Mouse (Mus musculus) neural tube, embryonic 15.5 days (tissue): ENCODE data around the gene Zfp92. TPM values are rescaled to one million over a fixed set of nuclear protein-coding genes. Genes with fewer than 3 reads are reported as not detected.

Experiments used
- ATAC-seq: fragments of 200-750 bp; cut with Nextera tagmentation; 2 replicates; pipeline ENCODE4 v1.8.0; 2017; ENCODE audit warnings: mild to moderate bottlenecking, moderate TSS enrichment, moderate library complexity; ENCODE audit not compliant: low FRiP score
- H3K27ac ChIP-seq: fragments of 300-500 bp; sonication (generic); replicated peaks from 2 replicates; pipeline ENCODE4 v1.5.1; 2015; ENCODE audit warnings: mild to moderate bottlenecking, inconsistent platforms
- H3K27me3 ChIP-seq: fragments of 300-500 bp; sonication (generic); replicated peaks from 2 replicates; pipeline ENCODE4 v1.6.1; 2015; ENCODE audit warnings: inconsistent platforms
- H3K36me3 ChIP-seq: fragments of 300-500 bp; sonication (generic); 2 replicates; pipeline ENCODE4 v1.6.1; 2015; ENCODE audit warnings: inconsistent platforms
- H3K4me1 ChIP-seq: fragments of 300-500 bp; sonication (generic); 2 replicates; pipeline ENCODE4 v1.6.1; 2015; ENCODE audit warnings: inconsistent platforms
- H3K4me2 ChIP-seq: fragments of 300-500 bp; sonication (generic); 2 replicates; pipeline ENCODE4 v1.6.1; 2015; ENCODE audit warnings: inconsistent platforms, mild to moderate bottlenecking, moderate library complexity
- H3K4me3 ChIP-seq: fragments of 300-500 bp; sonication (generic); replicated peaks from 2 replicates; pipeline ENCODE4 v1.5.1; 2015; ENCODE audit warnings: mild to moderate bottlenecking, inconsistent platforms
- H3K9ac ChIP-seq: fragments of 300-500 bp; sonication (generic); replicated peaks from 2 replicates; pipeline ENCODE4 v1.6.1; 2015; ENCODE audit warnings: mild to moderate bottlenecking, inconsistent platforms
- H3K9me3 ChIP-seq: fragments of 300-500 bp; sonication (generic); replicated peaks from 2 replicates; pipeline ENCODE4 v1.6.1; 2016; ENCODE audit warnings: inconsistent platforms
- WGBS: fragments of 180-500 bp; shearing (Covaris S2); methylation state at CpG from one replicate; pipeline ENCODE4 v1.1.7; 2015; ENCODE audit warnings: mixed read lengths; 5-methylcytosine and 5-hydroxymethylcytosine counted together
- polyA plus RNA-seq: library from polyadenylated mRNA; unstranded; fragments of >200 nt; fragmentation: Nextera tagmentation; extraction: Ambion mirVana; gene quantifications from 2 replicates; pipeline ENCODE4 v1.2.1, GENCODE M21; 2015

The Zfp92 gene
- polyA plus RNA-seq, 1 experiment from 2014 or later = 1.3 TPM

GRCm38 (mm10) chrX:73435252-73435651 is 24.4 kb downstream of the Zfp92 start, which contains the start of gene Trex2:
Gene Trex2, minus strand, starts transcription at chrX:73435344.
- no peak for ATAC-seq
- no peaks in the 10 kb centered on the region for H3K4me1 ChIP-seq
- 84% methylated on average over 11 of the region's 11 CpGs for WGBS
- no peaks in the 10 kb centered on the region for H3K36me3 ChIP-seq
- no peak within 1 kb of the TSS for H3K9ac ChIP-seq
- no peaks in the 10 kb centered on the region for H3K27me3 ChIP-seq
- no peak within 1 kb of the TSS for H3K27ac ChIP-seq
- no peak within 1 kb of the TSS for H3K4me2 ChIP-seq
- no peak within 1 kb of the TSS for H3K4me3 ChIP-seq
- H3K9me3 ChIP-seq = no peaks in the 10 kb centered on the region

- Histone ChIP-seq H3K4me2 (no peak overlapping the region), H3K27me3 (no peaks in the 10 kb centered on the region), H3K27ac (no peak overlapping the region), H3K4me3 (no peak overlapping the region), H3K9ac (no peak overlapping the region), H3K36me3 (peaks cover 5% of the 10 kb centered on the region; the same call in 1 of the 2 replicates), H3K9me3 (no peaks in the 10 kb centered on the region), H3K4me1 (no peaks in the 10 kb centered on the region)
- no peak for ATAC-seq
- WGBS = 75% methylated on average over 2 of the region's 2 CpGs
Observed at GRCm38 (mm10) chrX:73441428-73441827, 30.5 kb downstream of the Zfp92 start.

- no peaks in the 10 kb centered on the region for H3K36me3 ChIP-seq
- 24% methylated on average over 2 of the region's 2 CpGs for WGBS
- no peaks in the 10 kb centered on the region for H3K27me3 ChIP-seq
- H3K4me3 ChIP-seq = no peak overlapping the region
- no peaks in the 10 kb centered on the region for H3K4me1 ChIP-seq
- no peak overlapping the region for H3K27ac ChIP-seq
- no peak overlapping the region for H3K9ac ChIP-seq
- no peak for ATAC-seq
- H3K4me2 ChIP-seq = no peak overlapping the region
- no peaks in the 10 kb centered on the region for H3K9me3 ChIP-seq
Observed at GRCm38 (mm10) chrX:73451949-73452348, 41.1 kb downstream of the Zfp92 start.

- H3K27ac ChIP-seq = peak within 1 kb of the TSS; percentile 45
- H3K9me3 ChIP-seq = no peaks in the 10 kb centered on the region
- peak within 1 kb of the TSS; percentile 50 for H3K9ac ChIP-seq
- H3K4me3 ChIP-seq = peak within 1 kb of the TSS; percentile 54
- H3K4me2 ChIP-seq = peak within 1 kb of the TSS; percentile 60
- ATAC-seq = peak; percentile 100
- H3K27me3 ChIP-seq = no peaks in the 10 kb centered on the region
- WGBS = 25% methylated on average over 26 of the region's 26 CpGs
- H3K4me1 ChIP-seq = peaks cover 11% of the 10 kb centered on the region
- H3K36me3 ChIP-seq = no peaks in the 10 kb centered on the region
Observed at GRCm38 (mm10) chrX:73458877-73459392, 48.0 kb downstream of the Zfp92 start, which contains the start of gene Haus7. Gene Haus7, minus strand, starts transcription at chrX:73459044.

- Histone ChIP-seq H3K4me2 (no peak overlapping the region), H3K4me3 (no peak overlapping the region), H3K4me1 (peaks cover 11% of the 10 kb centered on the region), H3K9me3 (no peaks in the 10 kb centered on the region), H3K9ac (no peak overlapping the region), H3K27ac (no peak overlapping the region), H3K36me3 (no peaks in the 10 kb centered on the region), H3K27me3 (no peaks in the 10 kb centered on the region)
- no peak for ATAC-seq
- 84% methylated on average over 4 of the region's 4 CpGs for WGBS
Observed at GRCm38 (mm10) chrX:73460792-73461191, 49.9 kb downstream of the Zfp92 start.

- Histone ChIP-seq H3K4me2 (no peak overlapping the region), H3K36me3 (no peaks in the 10 kb centered on the region), H3K4me1 (no peaks in the 10 kb centered on the region), H3K9ac (no peak overlapping the region), H3K4me3 (no peak overlapping the region), H3K9me3 (no peaks in the 10 kb centered on the region), H3K27me3 (no peaks in the 10 kb centered on the region), H3K27ac (no peak overlapping the region)
- ATAC-seq = no peak
- 62% methylated on average over 9 of the region's 9 CpGs for WGBS
Observed at GRCm38 (mm10) chrX:73465483-73466186, 54.7 kb downstream of the Zfp92 start.

- H3K9me3 ChIP-seq = no peaks in the 10 kb centered on the region
- H3K36me3 ChIP-seq = no peaks in the 10 kb centered on the region
- H3K27ac ChIP-seq = peak overlapping the region; percentile 28; the same call in 1 of the 2 replicates
- no peaks in the 10 kb centered on the region for H3K27me3 ChIP-seq
- no peak overlapping the region for H3K9ac ChIP-seq
- H3K4me3 ChIP-seq = no peak overlapping the region
- ATAC-seq = no peak
- no peak overlapping the region for H3K4me2 ChIP-seq
- no peaks in the 10 kb centered on the region for H3K4me1 ChIP-seq
- 75% methylated on average over 5 of the region's 5 CpGs for WGBS
Observed at GRCm38 (mm10) chrX:73467446-73468241, 56.7 kb downstream of the Zfp92 start.

GRCm38 (mm10) chrX:73468330-73468729 is 57.4 kb downstream of the Zfp92 start:
- no peaks in the 10 kb centered on the region for H3K9me3 ChIP-seq
- ATAC-seq = no peak
- H3K36me3 ChIP-seq = no peaks in the 10 kb centered on the region
- no peak overlapping the region for H3K27ac ChIP-seq
- H3K4me3 ChIP-seq = no peak overlapping the region
- H3K4me1 ChIP-seq = no peaks in the 10 kb centered on the region
- H3K4me2 ChIP-seq = no peak overlapping the region
- WGBS = 88% methylated on average over 3 of the region's 3 CpGs
- H3K9ac ChIP-seq = no peak overlapping the region
- H3K27me3 ChIP-seq = no peaks in the 10 kb centered on the region

- H3K4me2 ChIP-seq = no peak overlapping the region
- 57% methylated on average over 1 of the region's 1 CpGs for WGBS
- H3K4me1 ChIP-seq = no peaks in the 10 kb centered on the region
- ATAC-seq = no peak
- no peaks in the 10 kb centered on the region for H3K27me3 ChIP-seq
- no peak overlapping the region for H3K4me3 ChIP-seq
- H3K9ac ChIP-seq = no peak overlapping the region
- no peaks in the 10 kb centered on the region for H3K9me3 ChIP-seq
- H3K27ac ChIP-seq = no peak overlapping the region
- no peaks in the 10 kb centered on the region for H3K36me3 ChIP-seq
Observed at GRCm38 (mm10) chrX:73468752-73469151, 57.9 kb downstream of the Zfp92 start.

- WGBS = 89% methylated on average over 3 of the region's 3 CpGs
- H3K9ac ChIP-seq = no peak overlapping the region
- H3K27me3 ChIP-seq = no peaks in the 10 kb centered on the region
- no peaks in the 10 kb centered on the region for H3K36me3 ChIP-seq
- H3K27ac ChIP-seq = no peak overlapping the region
- no peaks in the 10 kb centered on the region for H3K9me3 ChIP-seq
- H3K4me3 ChIP-seq = no peak overlapping the region
- no peak for ATAC-seq
- H3K4me2 ChIP-seq = no peak overlapping the region
- no peaks in the 10 kb centered on the region for H3K4me1 ChIP-seq
Observed at GRCm38 (mm10) chrX:73471764-73472163, 60.9 kb downstream of the Zfp92 start.

- 70% methylated on average over 12 of the region's 12 CpGs for WGBS
- H3K4me2 ChIP-seq = no peak overlapping the region
- H3K27ac ChIP-seq = no peak overlapping the region
- no peaks in the 10 kb centered on the region for H3K4me1 ChIP-seq
- ATAC-seq = no peak
- H3K27me3 ChIP-seq = no peaks in the 10 kb centered on the region
- H3K4me3 ChIP-seq = no peak overlapping the region
- no peaks in the 10 kb centered on the region for H3K36me3 ChIP-seq
- H3K9ac ChIP-seq = no peak overlapping the region
- H3K9me3 ChIP-seq = no peaks in the 10 kb centered on the region
Observed at GRCm38 (mm10) chrX:73474340-73475165, 63.7 kb downstream of the Zfp92 start.
